Mouse (Mus musculus) brain, embryonic 14.5 days (tissue): ENCODE measurements around the gene Tyw3.

ENCODE experiments used
- CTCF ChIP-seq: fragments of 200-500 bp; IDR thresholded peaks from 2 replicates; pipeline ENCODE4 v1.5.1; 2012; ENCODE audit warnings: inconsistent platforms, mild to moderate bottlenecking, moderate library complexity, borderline replicate concordance; ENCODE audit not compliant: insufficient read depth, insufficient read length; ENCODE audit errors: extremely low read depth
- POLR2A ChIP-seq: fragments of 200-500 bp; IDR thresholded peaks from 2 replicates; pipeline ENCODE4 v1.6.1; 2012; ENCODE audit warnings: mild to moderate bottlenecking, inconsistent platforms, borderline replicate concordance; ENCODE audit not compliant: poor library complexity, insufficient read depth, insufficient read length, severe bottlenecking; ENCODE audit errors: extremely low read depth

GRCm38 (mm10) chr3:154597561-154597960 is 657 bp upstream of the Tyw3 start:
- no peak for TF ChIP-seq CTCF
- TF ChIP-seq POLR2A: no peak
